Comparison of ENCODE assay signal across 34 mouse cellular contexts in genomic region chr8:127320930-127321329, GRCm38 (mm10).
"Had no signal": no experiment of that assay in that cellular context is flagged by ENCODE, and none has a peak within 500 bp of the region (broad histone marks: within the 10 kb centered on the region; RNA-seq: fewer than 3 reads in every experiment).

No protein-coding gene starts in this region.

- H3K4me1 ChIP-seq: hindbrain, embryonic 12.5 days; hindbrain, embryonic 13.5 days had no signal

- H3K4me2 ChIP-seq: heart, embryonic 11.5 days; heart, embryonic 12.5 days; heart, embryonic 13.5 days; heart, embryonic 15.5 days; hindbrain, embryonic 12.5 days; hindbrain, embryonic 13.5 days; hindbrain, embryonic 14.5 days; hindbrain, embryonic 15.5 days; kidney, embryonic 15.5 days had no signal

- H3K4me3 ChIP-seq: heart, embryonic 10.5 days; heart, embryonic 12.5 days; heart, embryonic 13.5 days; heart, embryonic 15.5 days; hindbrain, embryonic 10.5 days; hindbrain, embryonic 12.5 days; hindbrain, embryonic 13.5 days; hindbrain, embryonic 15.5 days; kidney, embryonic 15.5 days; layer of hippocampus, adult 2 months; left cerebral cortex, adult 2 months had no signal

- H3K36me3 ChIP-seq: heart, embryonic 12.5 days; heart, embryonic 15.5 days; hindbrain, embryonic 10.5 days; hindbrain, embryonic 12.5 days; hindbrain, embryonic 13.5 days; hindbrain, embryonic 15.5 days; kidney, embryonic 15.5 days had no signal

- ATAC-seq: hindbrain, embryonic 16.5 days; hindbrain, postnatal 0 days; inflammation-experienced regulatory T-cells, adult 6 months; intestine, postnatal 0 days had no signal

- H3K9me3 ChIP-seq: heart, embryonic 10.5 days; heart, embryonic 12.5 days; heart, embryonic 13.5 days; heart, embryonic 15.5 days; hindbrain, embryonic 10.5 days; hindbrain, embryonic 12.5 days; hindbrain, embryonic 13.5 days; hindbrain, embryonic 15.5 days; kidney, embryonic 15.5 days had no signal

- H3K9ac ChIP-seq: heart, embryonic 12.5 days; heart, embryonic 13.5 days; heart, embryonic 15.5 days; hindbrain, embryonic 12.5 days; hindbrain, embryonic 13.5 days; hindbrain, embryonic 14.5 days; hindbrain, embryonic 15.5 days; kidney, embryonic 15.5 days had no signal

- H3K27ac ChIP-seq: heart, embryonic 10.5 days; heart, embryonic 13.5 days; heart, embryonic 15.5 days; hindbrain, embryonic 10.5 days; hindbrain, embryonic 12.5 days; hindbrain, embryonic 13.5 days; hindbrain, embryonic 14.5 days; hindbrain, embryonic 15.5 days; hindbrain, postnatal 0 days; kidney, embryonic 15.5 days; kidney, postnatal 0 days; layer of hippocampus, adult 2 months; left cerebral cortex, adult 2 months had no signal

- H3K27me3 ChIP-seq: heart, embryonic 12.5 days; heart, embryonic 13.5 days; heart, embryonic 15.5 days; hindbrain, embryonic 12.5 days; hindbrain, embryonic 13.5 days; hindbrain, embryonic 15.5 days; kidney, embryonic 15.5 days had no signal

- DNase-seq: heart, postnatal 10 days; heart, postnatal 14 days; heart, postnatal 36 days; heart, postnatal 4 days; kidney, adult 11 months; kidney, adult 18-20 months; kidney, adult 2 months; kidney, adult 8-10 months; kidney, adult 9 months; kidney, postnatal 10 days; kidney, postnatal 14 days; kidney, postnatal 25 days; kidney, postnatal 36 days; kidney, postnatal 4 days; layer of hippocampus, adult 9-11 months; layer of hippocampus, postnatal 36 days had no signal
